Mouse (Mus musculus): Measurements from ENCODE around the gene Ccdc12. TPM values are rescaled to one million over a fixed set of nuclear protein-coding genes. Genes with fewer than 3 reads are reported as not detected.

Ccdc12 gene
- polyA plus RNA-seq, 1 experiment = 537 TPM

DNA sequence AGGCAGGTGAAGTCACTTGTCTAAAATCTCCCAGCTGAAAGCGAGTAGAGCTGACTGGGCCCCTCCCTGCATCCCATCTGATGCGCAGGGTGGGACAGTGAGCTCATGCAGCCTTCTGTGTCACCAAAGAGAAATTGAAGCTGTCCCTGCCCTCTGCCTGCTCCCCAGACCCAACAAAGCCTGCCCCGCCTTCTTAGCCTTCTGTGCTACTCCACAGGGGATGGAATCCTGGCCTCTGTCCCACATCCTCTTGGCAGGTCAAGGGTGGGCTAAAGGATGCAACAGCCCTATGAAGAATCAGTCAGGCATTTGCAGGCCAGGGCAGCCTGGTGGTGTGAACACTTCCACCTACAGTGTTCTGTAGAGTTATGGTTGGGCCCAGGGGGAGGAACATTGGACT is 41.2 kb downstream of the Ccdc12 start:
- Histone ChIP-seq H3K4me3 (replicated peaks) (no peak overlapping the region), H3K36me3 (replicated peaks; ENCODE audit: low read length) (peaks cover 92% of the 10 kb centered on the region), H3K27me3 (replicated peaks) (no peaks in the 10 kb centered on the region), H3K9me3 (no peaks in the 10 kb centered on the region), H3K4me1 (peaks cover 76% of the 10 kb centered on the region)
- TF ChIP-seq FLI1 (IDR thresholded peaks at IDR 0.05; ENCODE audit: low read length) (no peak), GATA1 (IDR thresholded peaks at IDR 0.05; ENCODE audit: borderline replicate concordance, low read length) (no peak)

DNA sequence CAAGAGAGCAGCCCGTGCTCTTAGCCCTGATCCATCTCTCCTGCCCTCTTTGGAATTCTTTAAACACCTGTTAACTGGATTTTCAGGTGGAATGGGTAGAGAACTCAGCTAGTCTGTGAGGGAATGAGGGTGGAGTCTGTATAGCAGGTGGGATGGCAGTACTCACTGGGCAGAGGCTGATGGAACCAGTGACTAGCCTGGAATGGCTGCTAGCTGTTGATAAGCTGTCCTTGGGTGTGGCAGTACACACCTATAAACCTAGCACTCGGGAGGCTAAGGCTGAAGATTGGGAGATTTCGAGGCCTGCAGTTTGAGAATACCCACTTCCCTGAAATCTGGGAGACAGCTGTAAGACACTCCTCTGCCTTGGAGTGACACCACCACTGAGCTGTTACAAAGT is 43.3 kb downstream of the Ccdc12 start:
- H3K9me3 ChIP-seq = no peaks in the 10 kb centered on the region
- H3K4me1 ChIP-seq = peaks cover 76% of the 10 kb centered on the region
- H3K36me3 ChIP-seq (replicated peaks; ENCODE audit: low read length) = peaks cover 92% of the 10 kb centered on the region
- TF ChIP-seq GATA1 (IDR thresholded peaks at IDR 0.05; ENCODE audit: borderline replicate concordance, low read length) (no peak), FLI1 (IDR thresholded peaks at IDR 0.05; ENCODE audit: low read length) (no peak)
- no peak overlapping the region for H3K4me3 ChIP-seq (replicated peaks)
- no peaks in the 10 kb centered on the region for H3K27me3 ChIP-seq (replicated peaks)

DNA sequence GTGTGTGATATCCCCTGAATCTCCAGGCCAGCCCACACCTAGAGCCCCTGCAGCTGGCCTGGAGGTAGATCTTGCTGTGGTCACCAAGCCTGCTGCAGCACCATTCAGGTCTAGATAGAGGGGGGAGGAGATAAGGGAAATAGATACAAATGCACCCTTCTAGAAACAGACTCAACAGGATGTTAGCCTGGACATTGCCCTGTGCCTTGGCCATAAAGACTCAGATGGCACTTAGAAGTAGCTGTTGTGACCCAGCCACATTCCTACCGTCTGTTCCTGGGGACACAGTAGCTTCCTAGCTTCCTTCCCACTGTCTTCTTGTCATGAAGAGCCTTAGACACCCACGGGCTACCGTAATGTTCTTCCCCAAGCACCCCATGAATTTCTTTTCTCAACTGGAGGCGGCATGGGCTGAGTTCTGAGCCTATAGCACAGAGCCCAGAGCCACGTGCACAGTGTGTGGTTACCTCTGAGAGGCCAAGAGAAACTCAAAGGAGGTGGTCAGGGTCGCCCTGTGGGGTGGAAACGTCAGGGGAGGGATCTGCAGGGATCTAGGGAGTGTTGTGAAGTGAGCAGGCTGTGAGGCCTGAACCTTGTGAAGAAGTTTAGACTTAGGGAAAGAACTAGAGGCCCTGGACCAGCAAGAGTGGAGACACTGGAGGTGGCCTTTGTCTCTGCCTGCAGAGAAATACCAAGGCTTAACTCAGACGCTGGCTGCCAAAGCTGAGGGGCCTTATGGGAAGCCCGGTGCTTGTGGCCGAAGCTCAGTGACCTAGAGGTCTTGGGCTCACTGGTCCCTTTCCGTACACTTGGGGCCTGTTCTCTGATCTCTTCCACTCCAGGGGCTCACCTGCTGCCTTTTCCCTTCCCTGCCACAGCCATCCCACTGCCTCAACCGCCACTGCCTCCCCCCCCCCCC is 45.1 kb downstream of the Ccdc12 start:
- TF ChIP-seq GATA1 (IDR thresholded peaks at IDR 0.05; ENCODE audit: borderline replicate concordance, low read length) (no peak), FLI1 (IDR thresholded peaks at IDR 0.05; ENCODE audit: low read length) (no peak)
- H3K27me3 ChIP-seq (replicated peaks) = no peaks in the 10 kb centered on the region
- peaks cover 88% of the 10 kb centered on the region for H3K36me3 ChIP-seq (replicated peaks; ENCODE audit: low read length)
- H3K4me3 ChIP-seq (replicated peaks) = no peak overlapping the region
- peaks cover 69% of the 10 kb centered on the region for H3K4me1 ChIP-seq
- H3K9me3 ChIP-seq = no peaks in the 10 kb centered on the region

DNA sequence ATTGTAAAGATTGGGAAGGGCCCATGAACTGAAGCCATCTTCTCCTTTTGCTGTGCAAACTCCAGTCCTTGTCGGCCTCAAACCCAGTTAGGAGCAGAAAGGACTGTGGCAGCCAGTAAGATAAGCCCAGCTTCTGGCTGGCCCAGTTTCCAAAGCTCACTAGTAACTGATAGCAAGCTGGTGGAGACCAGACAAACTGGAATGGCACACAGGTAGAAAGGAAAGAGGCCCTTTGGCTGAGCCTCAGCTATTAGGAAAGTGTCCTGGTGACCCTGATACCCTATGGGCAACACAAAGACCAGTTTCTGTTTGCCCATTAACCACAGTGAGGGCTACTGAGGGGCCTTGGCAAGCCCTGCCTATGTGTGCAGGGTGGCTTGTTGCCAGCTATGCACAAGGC is 46.5 kb downstream of the Ccdc12 start:
- Histone ChIP-seq H3K4me3 (replicated peaks) (no peak overlapping the region), H3K27me3 (replicated peaks) (no peaks in the 10 kb centered on the region), H3K9me3 (no peaks in the 10 kb centered on the region), H3K36me3 (replicated peaks; ENCODE audit: low read length) (peaks cover 88% of the 10 kb centered on the region), H3K4me1 (peaks cover 71% of the 10 kb centered on the region)
- TF ChIP-seq FLI1 (IDR thresholded peaks at IDR 0.05; ENCODE audit: low read length) (no peak), GATA1 (IDR thresholded peaks at IDR 0.05; ENCODE audit: borderline replicate concordance, low read length) (no peak)

DNA sequence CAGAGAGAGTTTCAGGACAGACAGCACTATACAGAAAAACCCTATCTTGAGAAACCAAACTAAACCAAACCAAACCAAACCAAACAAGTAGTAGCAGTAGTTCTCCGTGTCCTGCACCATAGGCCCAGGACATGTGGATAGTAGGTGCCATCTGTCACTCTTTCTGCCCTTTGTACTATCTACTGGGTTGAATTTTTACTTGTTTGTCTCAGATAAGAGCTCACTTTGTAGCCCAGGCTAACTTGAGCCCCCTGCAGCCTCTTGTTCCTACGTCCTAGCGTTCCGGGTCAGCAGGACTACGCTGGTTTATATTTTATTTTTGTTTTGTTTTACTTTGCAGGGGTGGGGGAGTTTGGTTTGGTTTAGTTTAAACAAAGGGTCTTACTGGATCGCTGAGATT is 47.6 kb downstream of the Ccdc12 start:
- Histone ChIP-seq H3K4me3 (replicated peaks) (no peak overlapping the region), H3K4me1 (peaks cover 79% of the 10 kb centered on the region), H3K36me3 (replicated peaks; ENCODE audit: low read length) (peaks cover 92% of the 10 kb centered on the region), H3K27me3 (replicated peaks) (no peaks in the 10 kb centered on the region), H3K9me3 (no peaks in the 10 kb centered on the region)
- TF ChIP-seq GATA1 (IDR thresholded peaks at IDR 0.05; ENCODE audit: borderline replicate concordance, low read length) (no peak), FLI1 (IDR thresholded peaks at IDR 0.05; ENCODE audit: low read length) (no peak)

DNA sequence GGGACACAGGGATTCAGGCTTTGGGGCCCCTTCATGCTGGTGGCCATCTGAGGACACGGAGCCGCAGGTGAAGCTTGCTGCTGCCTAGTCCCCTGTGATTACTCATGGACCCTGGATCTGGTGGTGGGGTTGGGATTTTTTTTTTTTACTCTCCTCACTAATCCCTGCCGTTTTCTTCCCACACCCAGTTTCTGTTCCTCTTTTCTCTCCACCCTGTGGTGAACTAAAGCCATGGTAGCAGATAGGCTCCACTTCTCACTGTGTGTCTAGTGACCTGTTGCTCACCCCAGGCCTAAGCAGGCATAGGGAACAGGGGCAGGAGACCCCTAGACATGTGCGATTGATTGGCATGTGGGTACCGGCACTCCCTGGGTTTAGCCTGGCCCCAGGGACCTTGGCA is 50.5 kb downstream of the Ccdc12 start:
- H3K9me3 ChIP-seq = no peaks in the 10 kb centered on the region
- H3K4me1 ChIP-seq = peaks cover 82% of the 10 kb centered on the region
- TF ChIP-seq GATA1 (IDR thresholded peaks at IDR 0.05; ENCODE audit: borderline replicate concordance, low read length) = no peak
- TF ChIP-seq FLI1 (IDR thresholded peaks at IDR 0.05; ENCODE audit: low read length) = no peak
- no peak overlapping the region for H3K4me3 ChIP-seq (replicated peaks)
- H3K36me3 ChIP-seq (replicated peaks; ENCODE audit: low read length) = peaks cover 90% of the 10 kb centered on the region
- no peaks in the 10 kb centered on the region for H3K27me3 ChIP-seq (replicated peaks)

DNA sequence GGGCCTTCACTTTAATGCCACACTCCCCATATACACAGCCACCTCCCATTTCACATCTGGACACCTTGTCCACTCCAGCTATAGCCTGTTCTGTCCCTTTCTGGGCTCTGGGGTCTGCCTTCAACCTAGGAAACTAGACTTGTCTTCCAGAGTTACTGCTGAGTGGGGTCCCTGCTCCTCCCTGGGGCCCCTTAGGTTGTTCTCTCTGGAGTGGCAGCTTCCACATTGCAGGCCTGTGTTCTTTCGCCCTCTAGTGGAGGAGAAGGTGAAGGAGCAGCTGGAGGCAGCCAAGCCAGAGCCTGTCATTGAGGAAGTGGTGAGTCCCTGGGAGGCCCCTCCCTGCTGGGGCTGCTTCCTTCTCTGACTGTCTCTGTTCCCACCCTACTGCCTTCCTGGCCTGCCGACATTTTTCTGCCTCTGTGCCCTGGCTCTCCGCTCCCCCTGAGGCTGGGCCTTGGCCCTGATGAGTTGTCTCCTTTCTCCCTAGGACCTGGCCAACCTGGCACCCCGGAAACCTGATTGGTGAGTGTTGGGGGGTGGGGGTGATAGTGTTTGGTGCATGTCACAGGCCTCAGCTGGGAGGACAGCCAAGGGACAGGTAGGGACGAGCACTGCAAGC is 53.4 kb downstream of the Ccdc12 start:
- H3K27me3 ChIP-seq (replicated peaks) = no peaks in the 10 kb centered on the region
- H3K36me3 ChIP-seq (replicated peaks; ENCODE audit: low read length) = peaks cover 88% of the 10 kb centered on the region
- no peak for TF ChIP-seq GATA1 (IDR thresholded peaks at IDR 0.05; ENCODE audit: borderline replicate concordance, low read length)
- no peak for TF ChIP-seq FLI1 (IDR thresholded peaks at IDR 0.05; ENCODE audit: low read length)
- H3K4me1 ChIP-seq = peaks cover 77% of the 10 kb centered on the region
- no peaks in the 10 kb centered on the region for H3K9me3 ChIP-seq
- H3K4me3 ChIP-seq (replicated peaks) = peak overlapping the region; percentile 97

DNA sequence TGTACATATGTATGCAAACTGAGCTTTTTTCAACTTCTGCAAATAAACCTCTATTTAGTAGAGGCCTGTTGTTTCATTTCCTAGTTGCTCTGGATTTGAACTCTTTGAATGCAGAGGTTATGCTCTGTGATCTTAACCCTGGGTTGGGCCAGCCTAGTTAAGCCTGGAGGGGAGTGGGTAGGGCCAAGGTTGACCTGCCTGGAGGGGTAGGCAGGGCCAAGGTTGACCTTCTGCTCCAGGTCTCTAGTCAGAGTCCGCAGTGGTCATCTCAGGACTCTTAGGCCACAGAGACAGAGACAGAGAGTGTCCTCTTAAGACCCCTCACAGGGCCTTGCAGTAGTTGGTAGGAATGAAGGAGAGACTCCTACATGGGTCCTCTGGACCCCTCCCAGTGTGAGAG is 55.2 kb downstream of the Ccdc12 start:
- Histone ChIP-seq H3K4me3 (replicated peaks) (peak overlapping the region; percentile 72), H3K4me1 (peaks cover 76% of the 10 kb centered on the region), H3K9me3 (no peaks in the 10 kb centered on the region), H3K36me3 (replicated peaks; ENCODE audit: low read length) (peaks cover 92% of the 10 kb centered on the region), H3K27me3 (replicated peaks) (no peaks in the 10 kb centered on the region)
- TF ChIP-seq GATA1 (IDR thresholded peaks at IDR 0.05; ENCODE audit: borderline replicate concordance, low read length) (no peak), FLI1 (IDR thresholded peaks at IDR 0.05; ENCODE audit: low read length) (no peak)

DNA sequence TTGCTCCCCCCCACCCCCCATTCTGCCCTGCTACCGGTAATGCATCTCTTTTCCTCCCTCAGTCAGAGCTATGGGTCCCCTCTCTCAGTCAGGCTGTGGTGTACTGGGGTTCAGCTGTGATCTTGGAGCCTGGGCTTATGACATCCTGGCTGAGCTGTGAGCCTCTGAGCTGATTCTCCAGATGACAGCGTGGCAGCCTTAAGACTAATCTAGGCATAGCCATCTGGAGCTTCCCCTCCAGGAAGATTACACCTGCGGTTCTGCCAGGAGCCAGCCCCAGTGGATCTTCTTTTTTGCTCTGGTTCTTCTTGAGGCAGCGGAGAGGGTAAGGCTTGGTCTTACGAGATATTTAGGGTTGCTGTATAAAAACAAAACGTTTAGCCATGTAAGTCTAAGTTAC is 55.7 kb downstream of the Ccdc12 start:
- no peak for TF ChIP-seq FLI1 (IDR thresholded peaks at IDR 0.05; ENCODE audit: low read length)
- H3K36me3 ChIP-seq (replicated peaks; ENCODE audit: low read length) = peaks cover 92% of the 10 kb centered on the region
- H3K4me3 ChIP-seq (replicated peaks) = peak overlapping the region; percentile 30
- no peaks in the 10 kb centered on the region for H3K27me3 ChIP-seq (replicated peaks)
- no peaks in the 10 kb centered on the region for H3K9me3 ChIP-seq
- H3K4me1 ChIP-seq = peaks cover 75% of the 10 kb centered on the region

DNA sequence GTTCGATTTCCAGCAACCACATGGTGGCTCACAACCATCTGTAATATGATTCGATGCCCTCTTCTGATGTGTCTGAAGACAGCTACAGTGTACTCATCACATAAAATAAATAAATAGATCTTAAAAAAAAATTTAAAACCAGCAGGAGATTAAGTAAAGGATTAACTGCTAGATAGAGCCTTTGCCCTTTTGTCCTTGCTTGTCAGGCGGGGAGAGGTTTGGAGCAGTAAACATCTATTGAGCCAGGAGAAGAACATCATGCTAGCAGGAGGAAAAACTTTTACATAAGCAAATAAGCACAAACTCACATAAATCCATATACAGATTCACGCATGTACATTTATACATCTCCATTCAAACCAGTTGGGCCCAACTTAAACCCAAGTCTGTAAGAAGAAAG is 56.2 kb downstream of the Ccdc12 start:
- Histone ChIP-seq H3K9me3 (no peaks in the 10 kb centered on the region), H3K27me3 (replicated peaks) (no peaks in the 10 kb centered on the region), H3K4me3 (replicated peaks) (no peak overlapping the region), H3K4me1 (peaks cover 70% of the 10 kb centered on the region), H3K36me3 (replicated peaks; ENCODE audit: low read length) (peaks cover 91% of the 10 kb centered on the region)
- TF ChIP-seq GATA1 (IDR thresholded peaks at IDR 0.05; ENCODE audit: borderline replicate concordance, low read length) (no peak), FLI1 (IDR thresholded peaks at IDR 0.05; ENCODE audit: low read length) (no peak)

Measured in megakaryocyte, embryonic 14.5 days (primary cell).